In the genomic region with DNA sequence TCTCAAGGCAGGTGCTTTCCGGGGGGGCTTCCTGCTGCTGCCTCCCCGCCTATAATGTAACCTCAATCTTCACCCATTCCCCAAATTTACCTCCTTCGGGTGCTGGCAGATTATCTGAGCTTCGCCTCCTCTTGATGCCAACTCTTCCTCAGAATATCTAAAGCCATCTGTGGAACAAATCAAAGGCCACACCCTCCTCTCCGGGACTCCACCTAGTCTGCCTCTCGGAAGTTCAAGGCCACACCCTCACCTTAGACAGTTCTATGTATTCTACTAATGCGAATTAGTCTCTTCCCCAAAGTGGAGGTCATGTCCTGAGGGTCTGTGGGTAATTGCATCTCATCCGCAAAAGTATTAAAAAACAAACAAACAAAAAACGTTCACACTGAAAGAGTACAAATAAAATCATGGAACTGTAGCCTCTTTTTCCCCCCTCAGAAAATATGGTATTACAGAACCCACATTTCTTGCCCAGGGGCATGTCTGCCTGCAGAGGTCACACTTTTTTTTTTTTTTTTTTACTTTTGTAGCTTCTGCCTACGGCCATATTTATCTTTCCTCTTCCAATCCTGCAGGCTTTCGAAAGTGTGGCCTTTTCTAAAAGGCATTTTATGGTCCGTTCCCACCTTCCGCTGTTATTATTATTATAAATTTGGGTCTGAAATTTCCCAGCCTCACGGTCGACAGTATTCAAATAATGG, we compare ENCODE assay signal across 9 mouse cellular contexts. TPM values are rescaled to one million over a fixed set of nuclear protein-coding genes. Genes with fewer than 3 reads are reported as not detected.
DNase-seq lines count a peak whose midpoint lies in the region; ATAC-seq and TF ChIP-seq lines count a peak whose summit lies in the region.
"Had no signal": no experiment of that assay in that cellular context is flagged by ENCODE, and none has a peak within 500 bp of the region (broad histone marks: within the 10 kb centered on the region; RNA-seq: fewer than 3 reads in every experiment).

No protein-coding gene starts in this region.

- H3K9ac ChIP-seq in kidney, postnatal 0 days (ENCODE audit: low read depth, low read length): no peak overlapping the region
- H3K9ac ChIP-seq in embryonic facial prominence, embryonic 11.5 days (replicated peaks; ENCODE audit: low read length): peak overlapping the region; percentile 74
- 0 out of 2 replicates have a peak overlapping the region, but pooled peaks have one; percentile 39 for H3K9ac ChIP-seq in intestine, embryonic 15.5 days

- H3K4me1 ChIP-seq in kidney, postnatal 0 days (replicated peaks; ENCODE audit: insufficient read depth, low read length): 0 out of 2 replicates have a peak, but pooled peaks cover 7% of the 10 kb centered on the region
- no peaks in the 10 kb centered on the region for H3K4me1 ChIP-seq in embryonic facial prominence, embryonic 11.5 days (ENCODE audit: control insufficient read depth, insufficient read depth, low read length)
- 0 out of 2 replicates have a peak, but pooled peaks cover 10% of the 10 kb centered on the region for H3K4me1 ChIP-seq in intestine, embryonic 15.5 days (replicated peaks)

- H3K4me2 ChIP-seq in kidney, postnatal 0 days (ENCODE audit: low read length): peak overlapping the region; percentile 99
- H3K4me2 ChIP-seq in embryonic facial prominence, embryonic 11.5 days (ENCODE audit: low read depth, low read length): peak overlapping the region; percentile 96
- H3K4me2 ChIP-seq in intestine, embryonic 15.5 days (replicated peaks): peak overlapping the region; percentile 99

- WGBS in kidney, postnatal 0 days: 20% methylated on average over 15 of the region's 15 CpGs
- WGBS in embryonic facial prominence, embryonic 11.5 days: 18% methylated on average over 15 of the region's 15 CpGs
- WGBS in intestine, embryonic 15.5 days: 19% methylated on average over 15 of the region's 15 CpGs

- TF ChIP-seq CTCF in kidney, postnatal 0 days (IDR thresholded peaks at IDR 0.05; ENCODE audit: low read depth): no peak

- no peaks in the 10 kb centered on the region for H3K36me3 ChIP-seq in kidney, postnatal 0 days (ENCODE audit: insufficient read depth, low read length)
- no peaks in the 10 kb centered on the region for H3K36me3 ChIP-seq in embryonic facial prominence, embryonic 11.5 days (replicated peaks; ENCODE audit: control insufficient read depth, insufficient read depth, low read depth, low read length)
- no peaks in the 10 kb centered on the region for H3K36me3 ChIP-seq in intestine, embryonic 15.5 days

- DNase-seq in kidney, postnatal 0 days (ENCODE audit: low spot score): no peak
- no peak for DNase-seq in kidney, postnatal 36 days
- DNase-seq in embryonic facial prominence, embryonic 11.5 days (ENCODE audit: low spot score): no peak
- peak; percentile 28 for DNase-seq in naive thymus-derived CD4-positive, alpha-beta T cell, adult 2 months (ENCODE audit: low read depth)
- DNase-seq in ovary, postnatal 10 days (ENCODE audit: low spot score): no peak
- no peak for DNase-seq in c-Kit-positive CD71-positive TER-119-positive erythroid progenitor cells, embryonic 14.5 days (ENCODE audit: low spot score)
- no peak for DNase-seq in adrenal gland, postnatal 14 days

- no peak for ATAC-seq in kidney, postnatal 0 days (replicated peaks; ENCODE audit: low FRiP score, low read depth)
- no peak for ATAC-seq in embryonic facial prominence, embryonic 11.5 days (replicated peaks; ENCODE audit: insufficient number of reproducible peaks, low FRiP score, low TSS enrichment, low read depth)
- no peak for ATAC-seq in intestine, embryonic 15.5 days

- H3K9me3 ChIP-seq in kidney, postnatal 0 days (replicated peaks; ENCODE audit: low read length): no peaks in the 10 kb centered on the region
- no peaks in the 10 kb centered on the region for H3K9me3 ChIP-seq in embryonic facial prominence, embryonic 11.5 days (replicated peaks; ENCODE audit: control insufficient read depth, low read length)
- no peaks in the 10 kb centered on the region for H3K9me3 ChIP-seq in intestine, embryonic 15.5 days

- peaks cover 12% of the 10 kb centered on the region; the same call in 1 of the 2 replicates for H3K27me3 ChIP-seq in kidney, postnatal 0 days (ENCODE audit: insufficient read depth, low read length)
- peaks cover 7% of the 10 kb centered on the region for H3K27me3 ChIP-seq in embryonic facial prominence, embryonic 11.5 days (ENCODE audit: control insufficient read depth, insufficient read depth, low read length)
- peaks cover 6% of the 10 kb centered on the region; the same call in 1 of the 2 replicates for H3K27me3 ChIP-seq in intestine, embryonic 15.5 days (replicated peaks)

- H3K27ac ChIP-seq in kidney, postnatal 0 days: no peak overlapping the region
- no peak overlapping the region for H3K27ac ChIP-seq in embryonic facial prominence, embryonic 11.5 days (replicated peaks; ENCODE audit: low read depth, low read length)
- no peak overlapping the region for H3K27ac ChIP-seq in intestine, embryonic 15.5 days

- H3K4me3 ChIP-seq in kidney, postnatal 0 days (replicated peaks; ENCODE audit: low read depth, low read length): peak overlapping the region; percentile 52
- H3K4me3 ChIP-seq in embryonic facial prominence, embryonic 11.5 days (ENCODE audit: low read depth, low read length): peak overlapping the region; percentile 39
- peak overlapping the region; percentile 54 for H3K4me3 ChIP-seq in intestine, embryonic 15.5 days (replicated peaks)

RNA-seq across cellular contexts. Expression of gene Rnf19b, which starts 10.2 kb away (rescaled TPM):
- polyA plus RNA-seq in kidney, postnatal 0 days (2015; fragmentation: Nextera tagmentation; extraction: Ambion mirVana): 6.1 and 7.1 TPM in 2 replicates
- polyA plus RNA-seq in embryonic facial prominence, embryonic 11.5 days (2014; fragmentation: Nextera tagmentation; extraction: Ambion mirVana): 9.0 and 10.3 TPM in 2 replicates
- polyA plus RNA-seq in intestine, embryonic 15.5 days (2015; fragmentation: Nextera tagmentation; extraction: Ambion mirVana): 6.7 and 7.0 TPM in 2 replicates
- 23.8 and 25.9 TPM in 2 replicates for total RNA-seq in adrenal gland, postnatal 14 days (2021)

RNA-seq across cellular contexts. Expression of gene Ak2, which starts 56.1 kb away (rescaled TPM):
- polyA plus RNA-seq in kidney, postnatal 0 days (2015; fragmentation: Nextera tagmentation; extraction: Ambion mirVana): 173 and 188 TPM in 2 replicates
- polyA plus RNA-seq in embryonic facial prominence, embryonic 11.5 days (2014; fragmentation: Nextera tagmentation; extraction: Ambion mirVana): 152 and 154 TPM in 2 replicates
- polyA plus RNA-seq in intestine, embryonic 15.5 days (2015; fragmentation: Nextera tagmentation; extraction: Ambion mirVana): 297 and 298 TPM in 2 replicates
- total RNA-seq in adrenal gland, postnatal 14 days (2021): 175 and 204 TPM in 2 replicates

RNA-seq across cellular contexts. Expression of gene Tmem54, which starts 57.5 kb away (rescaled TPM):
- 10.2 and 10.5 TPM in 2 replicates for polyA plus RNA-seq in kidney, postnatal 0 days (2015; fragmentation: Nextera tagmentation; extraction: Ambion mirVana)
- polyA plus RNA-seq in embryonic facial prominence, embryonic 11.5 days (2014; fragmentation: Nextera tagmentation; extraction: Ambion mirVana): 6.3 and 6.4 TPM in 2 replicates
- polyA plus RNA-seq in intestine, embryonic 15.5 days (2015; fragmentation: Nextera tagmentation; extraction: Ambion mirVana): 90.0 and 106 TPM in 2 replicates
- not detected in 2 replicates for total RNA-seq in adrenal gland, postnatal 14 days (2021)
- total RNA-seq: layer of hippocampus, adult 8-10 months had no signal
